In the genomic region with DNA sequence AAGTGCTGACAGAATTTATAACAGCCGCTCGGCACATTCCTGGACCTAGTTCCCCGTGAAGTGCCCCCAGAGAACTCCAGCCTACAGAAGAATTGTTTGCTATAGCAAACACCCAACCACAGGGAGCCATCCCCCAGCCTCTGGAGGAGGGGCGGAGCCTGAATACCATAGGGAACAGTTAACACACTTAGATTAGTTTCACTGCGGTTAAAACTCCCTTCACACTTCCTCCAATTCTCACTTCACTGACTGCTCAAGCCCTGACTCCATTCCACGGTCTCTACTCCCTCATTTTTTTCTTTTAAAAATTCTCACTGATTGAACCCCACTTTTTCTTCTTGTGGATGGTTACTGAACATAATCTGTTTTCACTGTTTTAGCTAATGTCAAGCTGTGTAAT, we compare ENCODE assay signal across 8 mouse cellular contexts. TPM values are rescaled to one million over a fixed set of nuclear protein-coding genes. Genes with fewer than 3 reads are reported as not detected.
DNase-seq lines count a peak whose midpoint lies in the region; ATAC-seq and TF ChIP-seq lines count a peak whose summit lies in the region.

No protein-coding gene starts in this region.

- no peak overlapping the region for H3K4me3 ChIP-seq in kidney, postnatal 0 days (replicated peaks; ENCODE audit: low read depth, low read length)
- no peak overlapping the region for H3K4me3 ChIP-seq in heart, embryonic 16.5 days (ENCODE audit: low read length)
- H3K4me3 ChIP-seq in lung, embryonic 15.5 days, result no peak overlapping the region
- no peak overlapping the region for H3K4me3 ChIP-seq in hindbrain, embryonic 11.5 days (ENCODE audit: low read depth, low read length)

- peak; percentile 83 for DNase-seq in kidney, postnatal 0 days (ENCODE audit: low spot score)
- no peak for DNase-seq in kidney, adult 9 months
- DNase-seq in thymus, postnatal 14 days, result peak; percentile 68
- DNase-seq in cerebellum, adult 8-10 months, result no peak
- DNase-seq in hindbrain, embryonic 11.5 days (ENCODE audit: low spot score), result no peak

- no peak for TF ChIP-seq CTCF in kidney, postnatal 0 days (IDR thresholded peaks at IDR 0.05; ENCODE audit: low read depth)

- no peaks in the 10 kb centered on the region for H3K27me3 ChIP-seq in kidney, postnatal 0 days (ENCODE audit: insufficient read depth, low read length)
- H3K27me3 ChIP-seq in heart, embryonic 16.5 days (ENCODE audit: control insufficient read depth, insufficient read depth, low read length), result no peaks in the 10 kb centered on the region
- no peaks in the 10 kb centered on the region for H3K27me3 ChIP-seq in lung, embryonic 15.5 days
- H3K27me3 ChIP-seq in hindbrain, embryonic 11.5 days (ENCODE audit: control insufficient read depth, insufficient read depth, low read length), result no peaks in the 10 kb centered on the region

- no peaks in the 10 kb centered on the region for H3K9me3 ChIP-seq in kidney, postnatal 0 days (replicated peaks; ENCODE audit: low read length)
- H3K9me3 ChIP-seq in heart, embryonic 16.5 days (replicated peaks; ENCODE audit: control insufficient read depth, low read length), result no peaks in the 10 kb centered on the region
- H3K9me3 ChIP-seq in lung, embryonic 15.5 days, result no peaks in the 10 kb centered on the region
- no peaks in the 10 kb centered on the region for H3K9me3 ChIP-seq in hindbrain, embryonic 11.5 days (ENCODE audit: control insufficient read depth, low read length)

- H3K4me2 ChIP-seq in kidney, postnatal 0 days (ENCODE audit: low read length), result 0 out of 2 replicates have a peak overlapping the region, but pooled peaks have one; percentile 10
- peak overlapping the region; percentile 89 for H3K4me2 ChIP-seq in heart, embryonic 16.5 days (ENCODE audit: low read depth, low read length)
- H3K4me2 ChIP-seq in lung, embryonic 15.5 days, result peak overlapping the region; percentile 79; the same call in 1 of the 2 replicates
- H3K4me2 ChIP-seq in hindbrain, embryonic 11.5 days (replicated peaks; ENCODE audit: low read depth, low read length), result no peak overlapping the region

- no peak for ATAC-seq in kidney, postnatal 0 days (replicated peaks; ENCODE audit: low FRiP score, low read depth)
- ATAC-seq in heart, embryonic 16.5 days (replicated peaks; ENCODE audit: extremely low read depth, insufficient read depth, low FRiP score), result peak; percentile 57
- peak; percentile 29; the same call in 1 of the 2 replicates for ATAC-seq in lung, embryonic 15.5 days (ENCODE audit: borderline replicate concordance, extremely low read depth, low FRiP score, low TSS enrichment)
- ATAC-seq in hindbrain, embryonic 11.5 days (ENCODE audit: low FRiP score), result no peak
- no peak for ATAC-seq in cerebellum, adult (ENCODE audit: insufficient number of reproducible peaks, low FRiP score, low TSS enrichment)

- 5% methylated on average over 6 of the region's 6 CpGs for WGBS in kidney, postnatal 0 days
- WGBS in heart, embryonic 16.5 days, result 8% methylated on average over 6 of the region's 6 CpGs
- 10% methylated on average over 6 of the region's 6 CpGs for whole genome bisulfite sequencing in lung, embryonic 15.5 days
- WGBS in hindbrain, embryonic 11.5 days, result 23% methylated on average over 6 of the region's 6 CpGs

- H3K27ac ChIP-seq in kidney, postnatal 0 days, result peak overlapping the region; percentile 89
- H3K27ac ChIP-seq in heart, embryonic 16.5 days (ENCODE audit: low read length), result peak overlapping the region; percentile 95
- peak overlapping the region; percentile 94 for H3K27ac ChIP-seq in lung, embryonic 15.5 days
- no peak overlapping the region for H3K27ac ChIP-seq in hindbrain, embryonic 11.5 days (ENCODE audit: low read depth, low read length)

- H3K36me3 ChIP-seq in kidney, postnatal 0 days (ENCODE audit: insufficient read depth, low read length), result no peaks in the 10 kb centered on the region
- H3K36me3 ChIP-seq in heart, embryonic 16.5 days (ENCODE audit: control insufficient read depth, insufficient read depth), result no peaks in the 10 kb centered on the region
- no peaks in the 10 kb centered on the region for H3K36me3 ChIP-seq in lung, embryonic 15.5 days
- H3K36me3 ChIP-seq in hindbrain, embryonic 11.5 days (ENCODE audit: control insufficient read depth, insufficient read depth, low read length), result no peaks in the 10 kb centered on the region

- no peak overlapping the region for H3K9ac ChIP-seq in kidney, postnatal 0 days (ENCODE audit: low read depth, low read length)
- peak overlapping the region; percentile 41; the same call in 1 of the 2 replicates for H3K9ac ChIP-seq in heart, embryonic 16.5 days (ENCODE audit: low read length)
- no peak overlapping the region for H3K9ac ChIP-seq in lung, embryonic 15.5 days
- H3K9ac ChIP-seq in hindbrain, embryonic 11.5 days (ENCODE audit: low read depth, low read length), result no peak overlapping the region

- H3K4me1 ChIP-seq in kidney, postnatal 0 days (replicated peaks; ENCODE audit: insufficient read depth, low read length), result peaks cover 21% of the 10 kb centered on the region
- H3K4me1 ChIP-seq in heart, embryonic 16.5 days (ENCODE audit: control insufficient read depth, insufficient read depth, low read length), result peaks cover 29% of the 10 kb centered on the region
- H3K4me1 ChIP-seq in lung, embryonic 15.5 days, result peaks cover 34% of the 10 kb centered on the region
- H3K4me1 ChIP-seq in hindbrain, embryonic 11.5 days (replicated peaks; ENCODE audit: control insufficient read depth, insufficient read depth, low read length), result 0 out of 2 replicates have a peak, but pooled peaks cover 4% of the 10 kb centered on the region

RNA-seq across cellular contexts. Expression of a gene that starts 1.5 kb away (rescaled TPM):
- 31.5 and 33.9 TPM in 2 replicates for polyA plus RNA-seq in kidney, postnatal 0 days (2015; fragmentation: Nextera tagmentation; extraction: Ambion mirVana)
- 37.3 and 38.5 TPM in 2 replicates for polyA plus RNA-seq in heart, embryonic 16.5 days (2015; fragmentation: Nextera tagmentation; extraction: Ambion mirVana)
- 55.9 TPM in 2 replicates for polyA plus RNA-seq in lung, embryonic 15.5 days (2015; fragmentation: Nextera tagmentation; extraction: Ambion mirVana)
- polyA plus RNA-seq in hindbrain, embryonic 11.5 days (2014; fragmentation: Nextera tagmentation; extraction: Ambion mirVana), result 46.8 and 55.4 TPM in 2 replicates

RNA-seq across cellular contexts. Expression of a gene that starts 40.7 kb away (rescaled TPM):
- 12.5 and 14.6 TPM in 2 replicates for polyA plus RNA-seq in kidney, postnatal 0 days (2015; fragmentation: Nextera tagmentation; extraction: Ambion mirVana)
- polyA plus RNA-seq in heart, embryonic 16.5 days (2015; fragmentation: Nextera tagmentation; extraction: Ambion mirVana), result 12.5 and 13.0 TPM in 2 replicates
- polyA plus RNA-seq in lung, embryonic 15.5 days (2015; fragmentation: Nextera tagmentation; extraction: Ambion mirVana), result 13.6 and 15.1 TPM in 2 replicates
- polyA plus RNA-seq in hindbrain, embryonic 11.5 days (2014; fragmentation: Nextera tagmentation; extraction: Ambion mirVana), result 12.8 and 13.8 TPM in 2 replicates

Comparison
In these comparisons a context has a peak if more than half of its experiments do, and no peak if none do; other contexts are left out.
1. DNase-seq: peak in kidney, postnatal 0 days (single experiment) and thymus, postnatal 14 days (single experiment); none in kidney, adult 9 months (single experiment), cerebellum, adult 8-10 months (single experiment) and hindbrain, embryonic 11.5 days (single experiment).
2. ATAC-seq: peak in heart, embryonic 16.5 days (single experiment) and lung, embryonic 15.5 days (single experiment); none in kidney, postnatal 0 days (single experiment), hindbrain, embryonic 11.5 days (single experiment) and cerebellum, adult (single experiment).